Mouse (Mus musculus) forebrain, embryonic 12.5 days (tissue): ENCODE results near the gene Anapc13. TPM values are rescaled to one million over a fixed set of nuclear protein-coding genes. Genes with fewer than 3 reads are reported as not detected.

Experiments
- ATAC-seq: fragments of 200-750 bp; cut with Nextera tagmentation; 2 replicates; pipeline ENCODE4 v1.8.0; 2017; ENCODE audit warnings: moderate TSS enrichment; ENCODE audit not compliant: low FRiP score
- H3K27ac ChIP-seq: fragments of 300-500 bp; sonication (generic); 2 replicates; pipeline ENCODE4 v1.5.1; 2016; ENCODE audit warnings: mild to moderate bottlenecking
- H3K27me3 ChIP-seq: fragments of 300-500 bp; sonication (generic); 2 replicates; pipeline ENCODE4 v1.6.1; 2016; ENCODE audit warnings: mild to moderate bottlenecking
- H3K36me3 ChIP-seq: fragments of 300-500 bp; sonication (generic); replicated peaks from 2 replicates; pipeline ENCODE4 v1.6.1; 2016; ENCODE audit warnings: mild to moderate bottlenecking
- H3K4me1 ChIP-seq: fragments of 300-500 bp; sonication (generic); 2 replicates; pipeline ENCODE4 v1.6.1; 2016
- H3K4me2 ChIP-seq: fragments of 300-500 bp; sonication (generic); 2 replicates; pipeline ENCODE4 v1.6.1; 2016; ENCODE audit warnings: mild to moderate bottlenecking, moderate library complexity
- H3K4me3 ChIP-seq: fragments of 300-500 bp; sonication (generic); replicated peaks from 2 replicates; pipeline ENCODE4 v1.5.1; 2016; ENCODE audit warnings: mild to moderate bottlenecking
- H3K9ac ChIP-seq: fragments of 300-500 bp; sonication (generic); 2 replicates; pipeline ENCODE4 v1.6.1; 2016; ENCODE audit warnings: mild to moderate bottlenecking
- H3K9me3 ChIP-seq: fragments of 300-500 bp; sonication (generic); 2 replicates; pipeline ENCODE4 v1.6.1; 2016
- WGBS: fragments of 180-500 bp; shearing (Covaris S2); methylation state at CpG from one replicate; pipeline ENCODE4 v1.1.7; 2016; 5-methylcytosine and 5-hydroxymethylcytosine counted together
- polyA plus RNA-seq: library from polyadenylated mRNA; unstranded; fragments of >200 nt; fragmentation: Nextera tagmentation; extraction: Ambion mirVana; gene quantifications from 2 replicates; pipeline ENCODE4 v1.2.1, GENCODE M21; 2016

Gene Anapc13
- polyA plus RNA-seq, 1 experiment from 2014 or later = 199 TPM

DNA sequence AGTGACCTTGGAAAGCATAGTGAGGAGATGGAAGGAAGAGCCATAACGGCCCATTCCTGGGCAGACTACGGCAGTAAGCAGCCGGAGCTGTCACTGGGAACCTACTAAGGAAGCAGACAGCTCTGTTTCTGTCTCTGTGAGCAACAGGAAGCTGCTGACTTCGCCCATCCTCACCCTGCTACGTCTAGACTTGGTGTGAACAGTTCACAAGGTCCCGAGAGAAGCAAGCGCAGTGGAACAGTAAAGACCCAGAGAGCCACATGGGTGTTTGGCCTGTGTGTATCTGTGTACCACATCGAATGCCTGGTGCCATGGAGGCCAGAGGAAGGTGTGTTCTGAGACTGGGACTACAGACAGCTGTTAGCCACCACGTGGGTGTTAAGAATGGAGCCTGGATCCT, 9.8 kb upstream of the Anapc13 start:
- ATAC-seq = no peak
- no peaks in the 10 kb centered on the region for H3K9me3 ChIP-seq
- no peak overlapping the region for H3K9ac ChIP-seq
- no peak overlapping the region for H3K4me2 ChIP-seq
- H3K4me3 ChIP-seq = no peak overlapping the region
- 87% methylated on average over 9 of the region's 9 CpGs for WGBS
- H3K27ac ChIP-seq = no peak overlapping the region
- no peaks in the 10 kb centered on the region for H3K27me3 ChIP-seq
- H3K36me3 ChIP-seq = peaks cover 48% of the 10 kb centered on the region
- H3K4me1 ChIP-seq = no peaks in the 10 kb centered on the region

- no peak for ATAC-seq
- no peak overlapping the region for H3K9ac ChIP-seq
- H3K4me3 ChIP-seq = no peak overlapping the region
- WGBS = 75% methylated on average over 5 of the region's 5 CpGs
- H3K27ac ChIP-seq = no peak overlapping the region
- peaks cover 7% of the 10 kb centered on the region for H3K4me1 ChIP-seq
- peaks cover 14% of the 10 kb centered on the region for H3K36me3 ChIP-seq
- no peaks in the 10 kb centered on the region for H3K27me3 ChIP-seq
- H3K4me2 ChIP-seq = no peak overlapping the region
- no peaks in the 10 kb centered on the region for H3K9me3 ChIP-seq
Observed at GRCm38 (mm10) chr9:102621385-102621784, 4.7 kb upstream of the Anapc13 start.

GRCm38 (mm10) chr9:102622192-102622857, 3.8 kb upstream of the Anapc13 start:
- H3K27ac ChIP-seq = peak overlapping the region; percentile 13; the same call in 1 of the 2 replicates
- H3K4me2 ChIP-seq = no peak overlapping the region
- H3K9ac ChIP-seq = no peak overlapping the region
- 42% methylated on average over 5 of the region's 5 CpGs for WGBS
- no peak overlapping the region for H3K4me3 ChIP-seq
- H3K27me3 ChIP-seq = no peaks in the 10 kb centered on the region
- H3K9me3 ChIP-seq = no peaks in the 10 kb centered on the region
- no peak for ATAC-seq
- peaks cover 11% of the 10 kb centered on the region for H3K36me3 ChIP-seq
- H3K4me1 ChIP-seq = peaks cover 12% of the 10 kb centered on the region

DNA sequence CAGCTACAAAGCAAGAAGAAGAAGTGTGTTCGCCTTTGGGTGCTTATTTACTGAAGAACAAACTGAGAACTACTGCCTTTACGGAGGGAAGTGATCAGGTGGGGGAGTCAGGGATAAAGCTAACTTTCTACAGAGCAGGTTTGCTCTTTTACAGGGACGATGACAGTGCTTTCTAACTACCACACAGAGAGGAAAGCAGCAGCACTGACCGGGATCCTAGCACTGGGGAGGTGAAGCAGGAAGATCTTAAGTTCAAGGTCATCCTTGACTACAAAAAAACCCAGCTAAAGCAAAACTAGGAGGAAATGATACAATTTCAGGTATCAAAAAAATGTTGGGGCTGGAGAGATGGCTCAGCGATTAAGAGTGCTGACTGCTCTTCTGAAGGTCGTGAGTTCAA, 3.2 kb upstream of the Anapc13 start:
- Histone ChIP-seq H3K27me3 (no peaks in the 10 kb centered on the region), H3K4me1 (peaks cover 17% of the 10 kb centered on the region), H3K36me3 (peaks cover 11% of the 10 kb centered on the region), H3K9ac (no peak overlapping the region), H3K4me3 (no peak overlapping the region), H3K4me2 (no peak overlapping the region), H3K9me3 (no peaks in the 10 kb centered on the region), H3K27ac (peak overlapping the region; percentile 13; the same call in 1 of the 2 replicates)
- WGBS = 87% methylated on average over 6 of the region's 6 CpGs
- no peak for ATAC-seq

GRCm38 (mm10) chr9:102623581-102623980, 2.5 kb upstream of the Anapc13 start:
- no peaks in the 10 kb centered on the region for H3K9me3 ChIP-seq
- peaks cover 17% of the 10 kb centered on the region for H3K4me1 ChIP-seq
- H3K27me3 ChIP-seq = no peaks in the 10 kb centered on the region
- ATAC-seq = no peak
- H3K4me2 ChIP-seq = no peak overlapping the region
- WGBS = 90% methylated on average over 7 of the region's 7 CpGs
- peaks cover 5% of the 10 kb centered on the region for H3K36me3 ChIP-seq
- no peak overlapping the region for H3K9ac ChIP-seq
- no peak overlapping the region for H3K27ac ChIP-seq
- no peak overlapping the region for H3K4me3 ChIP-seq

DNA sequence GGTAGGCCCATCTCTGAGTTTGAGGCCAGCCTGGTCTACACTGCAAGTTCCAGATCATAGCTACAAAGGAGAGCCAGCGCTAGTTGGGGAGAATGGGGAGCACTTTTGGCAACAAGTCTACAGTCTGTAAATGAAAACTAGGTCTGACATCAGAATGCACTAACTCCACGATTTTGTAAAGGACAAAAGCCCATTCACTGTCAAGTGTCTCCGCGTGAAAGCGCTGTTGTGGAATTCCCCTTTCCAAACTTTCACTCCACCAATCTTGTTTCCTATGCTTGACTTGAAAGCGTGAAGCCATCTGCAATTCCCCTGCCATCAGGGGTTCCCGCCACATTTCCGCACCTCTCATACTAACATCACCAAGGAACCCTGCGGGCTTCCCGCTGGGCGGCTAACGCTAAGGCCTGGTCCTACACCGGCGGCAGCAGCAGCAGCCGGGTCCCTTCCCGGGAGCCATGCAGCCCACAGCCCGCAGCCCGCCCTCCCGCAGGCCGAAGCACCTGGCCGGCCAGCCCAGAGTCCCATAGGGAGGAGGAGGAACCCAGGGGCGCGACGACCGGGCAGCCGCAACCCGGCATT, 604 bp upstream of the Anapc13 start:
- peaks cover 4% of the 10 kb centered on the region; the same call in 1 of the 2 replicates for H3K36me3 ChIP-seq
- ATAC-seq = no peak; the same call in 1 of the 2 replicates
- H3K27me3 ChIP-seq = no peaks in the 10 kb centered on the region
- H3K9ac ChIP-seq = peak overlapping the region; percentile 96
- WGBS = under 1% methylated on average over 24 of the region's 27 CpGs
- peak overlapping the region; percentile 68 for H3K4me2 ChIP-seq
- no peaks in the 10 kb centered on the region for H3K9me3 ChIP-seq
- peaks cover 17% of the 10 kb centered on the region for H3K4me1 ChIP-seq
- peak overlapping the region; percentile 98 for H3K27ac ChIP-seq
- peak overlapping the region; percentile 78 for H3K4me3 ChIP-seq

DNA sequence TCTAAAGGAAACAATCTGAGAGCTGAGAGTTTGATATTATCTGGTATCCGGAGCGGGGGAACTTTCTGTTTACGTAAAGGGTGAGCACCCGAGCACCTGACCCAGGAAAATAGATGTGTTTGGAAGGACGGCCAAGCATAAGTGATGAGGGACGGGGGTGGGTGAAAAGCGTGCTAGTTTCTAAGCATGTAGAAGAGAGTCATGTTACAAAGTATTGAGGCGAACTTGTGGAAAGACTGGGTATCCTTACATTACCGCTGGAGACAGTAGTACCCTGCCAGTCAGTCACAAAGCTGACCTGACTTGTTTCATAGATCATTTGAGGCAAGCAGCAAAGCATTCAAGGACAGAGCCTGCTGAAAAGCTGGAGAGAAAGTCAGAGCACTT, 736 bp downstream of the Anapc13 start:
- under 1% methylated on average over 9 of the region's 9 CpGs for WGBS
- Histone ChIP-seq H3K4me1 (peaks cover 17% of the 10 kb centered on the region), H3K4me3 (peak overlapping the region; percentile 78), H3K36me3 (peaks cover 4% of the 10 kb centered on the region; the same call in 1 of the 2 replicates), H3K9me3 (no peaks in the 10 kb centered on the region), H3K9ac (peak overlapping the region; percentile 96), H3K27ac (peak overlapping the region; percentile 98), H3K4me2 (peak overlapping the region; percentile 68), H3K27me3 (no peaks in the 10 kb centered on the region)
- 0 out of 2 replicates have a peak, but pooled peaks have one; percentile 0 for ATAC-seq

DNA sequence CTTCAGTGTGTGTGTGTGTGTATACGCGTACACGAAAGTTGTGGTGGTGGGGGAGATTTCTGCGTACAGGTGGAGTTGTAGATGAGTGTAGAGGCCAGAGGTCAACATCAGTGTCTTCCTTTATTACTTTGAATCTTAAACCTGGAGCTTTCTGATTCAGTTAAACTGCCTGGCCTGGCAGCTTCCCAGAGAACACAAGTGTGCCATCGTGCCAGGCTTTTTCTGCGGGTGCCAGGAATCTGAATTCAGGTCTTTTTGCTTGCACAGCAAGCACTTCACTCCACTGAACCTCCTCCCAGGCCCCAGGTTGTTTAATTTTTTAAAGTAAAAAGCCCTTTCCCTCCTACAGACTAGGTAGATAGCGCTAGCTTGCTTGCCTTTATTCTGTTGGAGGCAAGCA, 1.3 kb downstream of the Anapc13 start:
- 0 out of 2 replicates have a peak overlapping the region, but pooled peaks have one; percentile 98 for H3K27ac ChIP-seq

DNA sequence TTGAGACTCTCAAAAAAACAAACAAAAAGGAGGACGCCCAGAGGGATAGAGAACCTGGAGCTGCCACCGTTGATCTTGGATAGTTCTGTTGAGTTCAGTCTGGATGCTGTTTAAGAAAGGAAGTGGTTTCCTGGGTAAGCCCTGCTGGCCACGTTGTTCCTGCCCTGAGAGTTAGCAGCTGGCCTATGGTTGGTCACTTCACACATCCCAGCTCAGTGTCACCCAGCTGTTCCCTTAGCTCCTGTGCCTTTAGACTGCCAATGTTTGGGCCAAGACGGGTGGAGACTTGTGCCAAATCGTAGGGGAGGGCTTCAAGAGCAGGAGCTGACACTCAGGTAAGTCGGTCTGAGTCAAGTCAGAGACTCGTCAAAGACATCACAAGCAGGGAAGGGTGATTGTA, 3.0 kb downstream of the Anapc13 start:
- Histone ChIP-seq H3K27me3 (no peaks in the 10 kb centered on the region), H3K9ac (no peak overlapping the region), H3K4me2 (no peak overlapping the region), H3K27ac (no peak overlapping the region), H3K36me3 (peaks cover 10% of the 10 kb centered on the region), H3K4me1 (peaks cover 17% of the 10 kb centered on the region), H3K4me3 (no peak overlapping the region), H3K9me3 (no peaks in the 10 kb centered on the region)
- no peak for ATAC-seq
- 76% methylated on average over 7 of the region's 7 CpGs for WGBS

More for the DNA sequence above, 1.3 kb downstream of the Anapc13 start:
- Histone ChIP-seq H3K4me2 (peak overlapping the region; percentile 68), H3K9me3 (no peaks in the 10 kb centered on the region), H3K9ac (peak overlapping the region; percentile 96), H3K27me3 (no peaks in the 10 kb centered on the region), H3K4me3 (peak overlapping the region; percentile 78), H3K4me1 (peaks cover 17% of the 10 kb centered on the region), H3K36me3 (peaks cover 4% of the 10 kb centered on the region; the same call in 1 of the 2 replicates)
- ATAC-seq = no peak
- WGBS = 91% methylated on average over 7 of the region's 7 CpGs

- no peaks in the 10 kb centered on the region for H3K9me3 ChIP-seq
- no peak overlapping the region for H3K4me2 ChIP-seq
- H3K27me3 ChIP-seq = no peaks in the 10 kb centered on the region
- H3K27ac ChIP-seq = no peak overlapping the region
- H3K4me1 ChIP-seq = peaks cover 11% of the 10 kb centered on the region
- H3K4me3 ChIP-seq = no peak overlapping the region
- peaks cover 16% of the 10 kb centered on the region for H3K36me3 ChIP-seq
- no peak overlapping the region for H3K9ac ChIP-seq
- WGBS = 69% methylated on average over 2 of the region's 2 CpGs
- no peak for ATAC-seq
Observed at GRCm38 (mm10) chr9:102631589-102632147, 5.6 kb downstream of the Anapc13 start.

DNA sequence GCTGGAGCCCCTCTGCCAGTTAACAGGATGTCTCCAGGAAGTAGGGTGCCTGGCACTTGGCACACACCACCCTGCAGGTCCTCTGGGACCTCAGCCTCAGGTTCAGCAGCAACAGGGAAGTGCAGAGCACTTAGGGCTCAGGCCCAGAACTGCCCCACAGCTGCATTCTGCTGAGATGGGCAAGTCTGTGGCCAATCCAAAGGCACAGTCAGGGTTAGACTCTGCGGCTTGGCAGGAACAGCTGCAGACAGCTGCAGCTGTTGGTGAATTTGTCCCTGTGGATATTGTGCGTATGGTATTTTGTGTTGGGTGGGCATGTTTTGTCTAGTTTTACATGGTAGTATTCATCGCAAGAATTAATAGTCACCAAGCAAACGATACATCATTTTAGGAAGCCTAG, 6.1 kb downstream of the Anapc13 start:
- no peak for ATAC-seq
- Histone ChIP-seq H3K9ac (no peak overlapping the region), H3K4me2 (no peak overlapping the region), H3K36me3 (peaks cover 16% of the 10 kb centered on the region), H3K9me3 (no peaks in the 10 kb centered on the region), H3K27ac (no peak overlapping the region), H3K4me1 (peaks cover 11% of the 10 kb centered on the region), H3K4me3 (no peak overlapping the region), H3K27me3 (no peaks in the 10 kb centered on the region)
- 95% methylated on average over 4 of the region's 4 CpGs for WGBS

- Histone ChIP-seq H3K9ac (no peak overlapping the region), H3K4me2 (no peak overlapping the region), H3K27ac (no peak overlapping the region), H3K27me3 (no peaks in the 10 kb centered on the region), H3K4me1 (peaks cover 12% of the 10 kb centered on the region; the same call in 1 of the 2 replicates), H3K4me3 (no peak overlapping the region), H3K36me3 (peaks cover 16% of the 10 kb centered on the region), H3K9me3 (no peaks in the 10 kb centered on the region)
- ATAC-seq = peak; percentile 75
- 52% methylated on average over 1 of the region's 1 CpGs for WGBS
Observed at GRCm38 (mm10) chr9:102632923-102633537, 6.9 kb downstream of the Anapc13 start.
